Mouse (Mus musculus) liver (tissue): ENCODE measurements at regions not wholly inside any gene's neighbourhood (a gene's known extent, or its start where the extent isn't known, plus 50 kb on each side); places are given as distances from the start of the nearest gene placed in this dataset.
A peak's percentile ranks its signal among the peaks of the same experiment; 100 is the strongest.

Experiments used
- DNase-seq: peaks from one replicate; pipeline ENCODE4 v3.0.0-alpha.2; 2020; ENCODE audit warnings: mixed read lengths

DNA sequence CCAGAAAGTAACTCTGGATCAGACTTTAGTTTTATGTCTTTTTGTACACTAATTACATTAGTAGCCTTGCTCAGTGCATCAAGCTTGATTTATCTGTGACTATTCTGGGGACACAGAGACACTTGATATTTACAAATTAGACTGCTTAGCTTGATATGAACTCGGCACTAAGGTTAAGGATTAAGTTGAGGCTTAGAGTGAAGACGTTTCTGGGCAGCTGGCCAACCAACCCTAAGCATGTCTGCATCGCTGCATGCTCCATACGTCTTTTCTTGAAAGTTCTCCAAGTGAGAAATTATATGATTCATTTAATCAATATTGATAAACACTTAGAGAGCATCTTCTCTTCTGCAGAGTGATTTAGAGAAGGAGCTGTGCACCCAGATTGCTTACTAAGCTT, 352.6 kb upstream of the Slitrk1 start:
- peak; percentile 12 for DNase-seq

DNA sequence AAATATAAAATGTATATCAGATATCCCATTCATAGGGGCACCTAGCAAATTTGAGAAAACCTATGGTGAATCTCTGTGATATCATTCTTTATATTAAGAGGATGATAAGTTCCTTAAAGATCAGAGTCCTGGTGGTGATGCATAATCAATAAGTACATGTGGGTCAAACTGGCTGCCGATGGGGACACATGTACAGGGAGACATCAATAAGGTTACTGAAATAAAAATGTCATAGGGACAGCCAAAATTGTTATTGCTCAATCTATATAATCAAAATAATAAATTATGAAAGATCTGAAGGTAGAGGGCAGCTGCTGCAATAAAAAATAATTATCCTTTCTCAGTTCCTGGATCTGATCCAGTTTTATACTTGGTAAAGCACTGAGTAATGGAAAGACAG, 348.0 kb upstream of the Slitrk1 start:
- no peak for DNase-seq

DNA sequence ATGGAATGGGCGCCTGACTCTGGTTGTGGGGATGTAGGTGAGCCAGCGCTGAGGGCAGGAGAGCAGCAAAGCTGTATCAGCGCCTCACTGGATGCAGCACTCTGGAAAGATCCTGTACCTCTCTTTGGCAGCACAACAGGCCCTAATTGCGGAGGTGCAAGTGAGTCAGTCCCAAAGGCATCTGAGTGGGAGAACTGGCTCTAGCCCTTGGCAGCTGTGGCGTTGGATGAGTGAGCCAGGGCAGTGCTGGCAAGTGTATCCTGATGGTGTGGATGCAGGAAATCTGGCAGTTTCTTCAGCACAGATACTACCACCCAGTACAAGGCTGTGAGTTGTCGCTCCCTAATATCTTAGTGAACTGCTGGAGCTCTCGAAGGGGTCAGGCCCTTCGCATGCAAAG, 300.9 kb upstream of the Slitrk1 start:
- DNase-seq: no peak

DNA sequence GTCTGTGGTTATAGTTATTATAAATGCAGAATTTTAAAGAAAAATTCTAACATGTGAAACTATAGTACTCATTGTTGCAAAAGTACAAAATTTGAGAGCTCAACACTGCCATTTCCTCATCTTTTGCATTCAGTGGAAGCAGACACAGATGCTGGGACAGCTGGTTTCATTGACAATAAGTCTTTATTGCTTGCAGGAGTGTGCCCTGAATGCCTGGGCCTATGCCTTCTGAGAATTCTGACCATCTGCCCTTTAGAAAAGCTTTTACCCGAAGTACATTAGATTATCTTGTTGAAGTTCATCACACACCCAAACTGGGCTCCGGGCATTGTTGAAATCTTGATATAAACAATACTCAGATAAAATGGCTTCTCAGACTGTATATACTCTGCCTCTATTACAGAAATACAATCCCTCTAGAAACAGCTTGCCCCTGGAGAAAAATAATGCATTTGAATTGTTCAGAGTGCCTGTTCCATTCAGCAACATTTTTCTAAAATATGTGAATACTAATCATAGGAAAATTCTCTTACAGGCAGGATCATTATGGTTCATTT, 266.1 kb upstream of the Slitrk1 start:
- no peak for DNase-seq

DNA sequence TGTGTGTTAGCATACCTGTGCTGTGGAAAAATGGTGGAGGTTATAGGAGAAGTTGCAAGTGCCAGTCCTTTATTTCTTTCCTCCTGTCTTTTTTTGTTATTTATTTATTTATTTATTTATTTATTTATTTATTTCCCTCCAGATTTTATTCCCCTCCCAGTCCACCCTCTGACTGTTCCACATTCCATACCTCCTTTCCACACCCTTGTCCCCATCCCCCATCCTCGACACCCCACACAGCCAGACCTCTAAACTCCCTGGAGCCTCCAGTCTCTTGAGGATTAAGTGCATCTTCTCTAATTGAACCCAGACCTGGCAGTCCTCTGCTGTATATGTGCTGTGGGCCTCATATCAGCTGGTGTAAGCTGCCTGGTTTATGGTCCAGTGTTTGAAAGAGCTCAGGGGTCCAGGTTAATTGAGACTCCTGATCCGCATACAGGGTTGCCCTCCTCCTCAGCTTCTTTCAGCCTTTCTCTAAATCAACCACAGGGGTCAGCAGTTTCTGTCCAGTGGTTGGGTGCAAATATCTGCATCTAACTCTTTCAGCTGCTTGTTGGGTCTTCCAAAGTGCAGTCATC, 262.7 kb upstream of the Slitrk1 start:
- DNase-seq: no peak

DNA sequence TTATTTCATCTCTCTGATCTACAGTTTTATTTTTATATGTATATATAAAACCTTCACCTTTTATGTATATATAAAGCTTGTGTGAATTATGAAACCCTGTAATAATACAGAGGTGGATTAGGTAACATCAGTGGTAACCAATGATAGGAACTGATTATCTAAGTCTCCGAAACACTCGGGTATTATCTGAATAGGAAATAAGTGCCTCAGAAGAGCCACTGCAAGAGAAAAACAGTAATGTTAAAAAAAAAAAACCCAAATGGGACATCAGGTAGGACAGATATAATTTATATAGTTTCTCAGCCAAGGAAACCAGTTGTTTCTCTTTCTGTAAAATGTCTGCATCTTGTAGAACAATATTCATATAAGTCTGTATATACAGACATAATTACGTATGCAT, 261.9 kb upstream of the Slitrk1 start:
- no peak for DNase-seq
